Mouse (Mus musculus): ENCODE measurements around the gene Vwa3b.

DNA sequence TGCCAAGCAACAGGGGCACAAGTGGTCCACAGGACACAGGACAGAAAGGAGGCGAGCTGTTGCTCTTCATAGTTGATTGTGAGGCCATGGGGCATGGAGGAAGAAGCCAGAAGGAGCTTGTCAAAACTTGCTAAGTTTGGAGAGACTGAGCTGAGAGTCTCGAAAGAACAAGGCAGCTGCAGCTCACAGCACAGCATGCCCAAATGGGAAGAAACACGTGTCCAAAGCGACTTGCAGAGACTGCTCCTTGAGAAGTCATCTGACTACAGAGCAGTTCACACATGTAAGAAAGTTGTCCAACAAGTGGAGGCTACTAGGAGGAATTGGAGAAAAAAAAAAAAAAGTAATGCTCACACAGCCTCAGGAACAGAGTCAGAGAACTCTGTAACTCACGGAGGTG lies 62.8 kb downstream of the Vwa3b start:
- TF ChIP-seq CTCF (IDR thresholded peaks at IDR 0.05; ENCODE audit: control insufficient read depth, insufficient read depth, low read length), result no peak
- TF ChIP-seq POLR2A (IDR thresholded peaks at IDR 0.05; ENCODE audit: borderline replicate concordance, control insufficient read depth, low read depth, low read length), result no peak

All from bone marrow, adult 2 months (tissue).